Mouse (Mus musculus): ENCODE results near the gene Gm45521. TPM values are rescaled to one million over a fixed set of nuclear protein-coding genes. Genes with fewer than 3 reads are reported as not detected.

Gene Gm45521
- total RNA-seq, 2 experiments from 2014 or later, result not detected

DNA sequence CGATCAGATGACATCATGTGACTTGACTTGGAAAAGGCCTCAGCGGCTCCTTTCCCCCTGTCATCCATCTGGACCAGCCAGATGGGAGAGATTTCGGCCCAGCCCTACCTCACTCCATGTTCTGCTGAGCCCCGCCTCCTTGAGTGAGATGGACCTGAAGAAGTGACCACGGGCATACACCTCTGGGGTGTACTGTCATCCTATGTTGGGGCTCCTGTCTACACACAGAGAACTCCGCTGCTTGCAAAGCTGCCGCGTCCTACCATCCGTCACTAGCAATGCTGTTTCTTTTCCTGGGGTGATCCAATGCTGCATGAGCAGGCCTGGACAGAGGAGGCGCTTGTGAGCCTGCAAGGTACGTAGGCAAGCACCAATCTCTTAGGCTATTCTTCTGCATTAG is 3.5 kb downstream of the Gm45521 start:
- DNase-seq (ENCODE audit: extremely low spot score in 1 of 2, low spot score in 2 of 2), result peak in 1 of 2 experiments; percentile 54
- Histone ChIP-seq H3K4me3 (no peak overlapping the region), H3K27ac (no peak overlapping the region)
- TF ChIP-seq CTCF (IDR thresholded peaks at IDR 0.05), result peak; percentile 62
- intact Hi-C loops (cut with DNase I), result loop anchor here (5.0 kb wide), 2 partner anchors 122 to 202 kb away; partner anchors contain the start of gene Rpp14

DNA sequence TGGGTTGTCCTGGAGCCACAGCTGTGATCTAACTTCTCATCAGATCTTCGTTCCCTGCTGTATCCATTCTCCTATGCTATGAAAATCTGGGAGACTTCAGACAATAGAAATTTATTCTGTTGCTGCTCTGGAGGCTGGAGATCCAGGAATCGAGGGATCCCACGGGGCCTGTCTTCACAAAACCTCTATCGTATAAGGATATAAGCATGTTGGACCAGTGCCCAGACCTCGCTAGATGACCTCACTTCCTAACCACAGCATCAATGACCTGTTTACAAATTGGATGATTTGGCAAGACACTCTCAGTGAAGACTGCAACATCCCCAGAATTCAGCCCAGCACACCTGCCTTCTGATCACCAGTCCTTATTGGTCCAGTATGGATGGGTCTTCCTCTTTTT is 4.6 kb downstream of the Gm45521 start:
- no peak for TF ChIP-seq CTCF (IDR thresholded peaks at IDR 0.05)

DNA sequence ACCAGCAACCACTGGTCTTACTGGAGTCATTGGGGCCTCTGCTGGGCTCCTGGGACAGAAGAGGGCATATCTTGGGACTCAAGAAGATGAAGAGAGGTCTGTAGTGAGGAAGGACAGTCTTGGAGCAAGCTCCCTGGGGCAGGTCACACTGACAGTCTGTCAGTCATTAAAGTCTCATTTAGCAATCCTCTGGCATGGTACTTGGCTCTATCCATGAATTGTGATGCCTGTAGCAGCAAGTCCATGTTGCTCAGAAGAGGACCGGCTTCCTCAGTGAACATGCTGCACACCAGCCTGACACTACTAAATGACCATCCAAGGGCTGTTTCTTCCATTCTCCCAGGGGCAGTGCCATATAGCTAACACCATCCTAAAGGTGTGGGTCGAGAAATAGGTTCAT is 5.5 kb downstream of the Gm45521 start:
- TF ChIP-seq CTCF (IDR thresholded peaks at IDR 0.05), result no peak
- intact Hi-C loops (cut with DNase I), result loop anchor here (5.0 kb wide), 2 partner anchors 120 to 200 kb away; partner anchors contain the start of gene Rpp14
- Histone ChIP-seq H3K4me3 (no peak overlapping the region), H3K27ac (no peak overlapping the region)
- no peak for DNase-seq (ENCODE audit: extremely low spot score in 1 of 2, low spot score in 2 of 2)

More for the DNA sequence above, 4.6 kb downstream of the Gm45521 start:
- no peak overlapping the region for H3K27ac ChIP-seq
- DNase-seq (ENCODE audit: extremely low spot score in 1 of 2, low spot score in 2 of 2), result no peak
- H3K4me3 ChIP-seq, result no peak overlapping the region
- intact Hi-C loops (cut with DNase I), result loop anchor here (5.0 kb wide), 2 partner anchors 121 to 201 kb away; partner anchors contain the start of gene Rpp14

DNA sequence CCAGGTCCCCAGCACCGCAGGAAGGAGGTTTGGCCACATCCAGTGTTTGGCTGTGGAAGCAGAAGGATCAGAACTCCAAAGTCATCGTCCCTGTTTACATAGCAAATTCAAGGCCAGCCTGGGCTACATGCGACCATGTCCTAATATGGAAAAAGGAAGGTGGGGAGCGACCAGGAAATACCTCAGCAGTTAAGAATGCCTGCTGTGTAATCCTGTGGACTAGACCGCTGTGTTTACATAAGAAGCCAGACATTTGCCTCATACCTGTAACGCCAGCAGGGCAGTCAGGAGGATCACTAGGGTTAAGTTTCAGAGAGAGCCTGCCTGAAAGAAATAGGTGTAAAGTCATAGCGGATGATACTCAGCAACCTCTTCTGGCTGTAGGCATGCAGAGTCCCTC is 6.1 kb downstream of the Gm45521 start:
- Histone ChIP-seq H3K27ac (no peak overlapping the region), H3K4me3 (no peak overlapping the region)
- TF ChIP-seq CTCF (IDR thresholded peaks at IDR 0.05), result no peak
- intact Hi-C loops (cut with DNase I), result loop anchor here (5.0 kb wide), 2 partner anchors 119 to 199 kb away; partner anchors contain the start of gene Rpp14
- no peak for DNase-seq (ENCODE audit: extremely low spot score in 1 of 2, low spot score in 2 of 2)

DNA sequence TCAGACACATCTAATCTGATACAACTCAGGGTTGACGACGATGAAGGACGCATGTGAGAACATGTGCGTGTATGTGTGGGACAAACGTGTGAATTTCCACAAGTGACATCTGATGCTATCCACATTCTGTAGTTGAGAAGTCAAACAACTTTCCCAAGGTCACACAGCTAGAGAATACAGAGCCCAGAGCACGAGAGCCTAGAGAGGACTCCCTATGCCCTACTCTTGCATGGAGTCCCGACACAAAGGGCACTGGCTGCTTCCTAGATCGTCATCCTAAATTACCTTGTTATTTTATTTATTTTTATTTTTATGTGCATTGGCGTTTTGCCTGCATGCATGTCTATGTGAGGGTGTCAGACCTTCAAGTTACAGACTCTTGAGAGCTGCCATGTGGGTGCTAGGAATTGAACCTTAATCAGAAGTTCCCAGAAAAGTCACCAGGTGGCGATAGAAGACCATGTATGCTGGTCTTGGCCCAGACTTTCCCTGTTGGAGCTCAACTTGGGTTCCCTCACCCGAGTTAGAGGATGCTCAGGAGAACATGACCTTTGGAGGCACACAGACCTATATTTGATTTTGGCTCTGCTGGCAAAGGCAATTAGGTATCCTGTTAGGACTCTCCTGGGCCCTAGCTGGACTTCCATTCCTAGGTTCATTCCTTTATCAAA is 7.3 kb downstream of the Gm45521 start:
- TF ChIP-seq CTCF (IDR thresholded peaks at IDR 0.05), result peak; percentile 86
- DNase-seq (ENCODE audit: extremely low spot score in 1 of 2, low spot score in 2 of 2), result peak; percentile 68 to 72
- intact Hi-C loops (cut with DNase I), result loop anchor here (2.0 to 5.0 kb wide), 3 partner anchors 80 to 198 kb away; partner anchors contain the start of gene Rpp14
- Histone ChIP-seq H3K27ac (no peak overlapping the region), H3K4me3 (no peak overlapping the region)

DNA sequence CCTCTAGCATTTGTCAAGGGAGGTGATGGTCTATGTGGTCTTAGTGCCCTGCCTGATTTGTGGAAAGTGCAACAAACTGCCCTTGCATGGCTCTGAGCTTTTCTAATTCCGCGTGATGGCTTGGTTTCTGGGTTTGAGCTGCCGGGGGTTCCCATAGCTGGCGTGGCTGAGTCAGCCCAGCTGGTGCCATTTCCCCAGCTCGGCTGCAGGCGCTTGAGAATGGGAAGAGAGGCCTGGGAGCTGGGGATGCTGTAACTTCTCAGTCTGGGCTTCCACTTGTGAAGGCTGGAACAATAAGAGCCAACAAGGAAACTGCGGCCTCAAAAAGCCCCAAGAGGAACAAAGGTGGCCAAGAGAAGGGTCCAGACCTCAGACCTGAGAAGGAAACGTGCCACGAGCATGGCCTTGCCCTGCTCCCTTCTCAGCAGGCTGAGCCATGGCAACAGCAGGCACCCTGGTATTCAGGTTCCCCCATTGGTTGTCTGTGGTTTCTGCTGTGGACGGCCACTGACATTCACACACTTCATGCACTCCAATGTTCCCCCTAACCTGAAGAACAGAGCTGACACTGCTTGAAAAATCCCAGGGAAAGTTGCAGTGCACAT is 14.9 kb downstream of the Gm45521 start:
- intact Hi-C loops (cut with DNase I), result no loop called here
- no peak overlapping the region for H3K27ac ChIP-seq
- no peak for TF ChIP-seq CTCF (IDR thresholded peaks at IDR 0.05)
- no peak overlapping the region for H3K4me3 ChIP-seq
- DNase-seq (ENCODE audit: extremely low spot score in 1 of 2, low spot score in 2 of 2), result no peak

DNA sequence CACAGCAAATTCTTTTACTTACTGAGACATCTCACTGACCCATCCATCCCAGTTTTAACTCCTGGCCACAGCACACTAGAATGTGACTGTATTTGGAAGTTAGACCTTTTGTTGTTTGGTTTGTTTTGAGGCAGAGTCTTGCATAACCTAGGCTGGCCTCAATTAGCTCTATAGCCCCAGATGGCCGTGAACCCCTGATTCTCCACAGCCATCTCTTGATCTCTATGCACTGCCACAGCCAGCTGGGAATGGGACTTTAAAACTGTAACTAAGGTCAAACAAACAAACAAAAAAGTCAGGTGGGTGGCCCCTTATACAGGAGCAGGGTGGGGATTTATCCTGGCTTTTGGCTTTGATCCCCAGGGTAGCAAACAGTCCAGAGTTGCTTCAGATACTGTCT is 17.6 kb downstream of the Gm45521 start:
- no peak for DNase-seq (ENCODE audit: extremely low spot score in 1 of 2, low spot score in 2 of 2)
- no peak for TF ChIP-seq CTCF (IDR thresholded peaks at IDR 0.05)
- H3K4me3 ChIP-seq, result no peak overlapping the region
- no peak overlapping the region for H3K27ac ChIP-seq
- intact Hi-C loops (cut with DNase I), result no loop called here

DNA sequence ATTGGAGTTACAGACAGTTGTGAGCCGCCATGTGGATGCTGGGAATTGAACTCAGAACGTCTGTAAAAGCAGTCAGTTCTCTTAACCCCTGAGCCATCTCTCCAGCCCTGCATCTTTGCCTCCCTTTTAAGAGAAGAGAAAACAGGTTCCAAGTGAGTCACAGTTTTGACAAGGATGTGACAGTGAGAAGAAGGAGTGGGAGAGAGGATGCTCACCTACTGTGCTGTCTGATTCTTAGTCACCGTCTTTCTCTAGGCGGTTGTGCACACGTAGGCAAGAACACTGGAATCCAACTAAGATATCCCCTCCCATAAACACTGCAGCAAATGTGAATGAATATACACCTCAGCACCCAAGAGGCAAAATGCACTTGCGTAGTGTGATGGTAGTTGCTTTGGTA is 18.1 kb downstream of the Gm45521 start:
- no peak for TF ChIP-seq CTCF (IDR thresholded peaks at IDR 0.05)
- no peak overlapping the region for H3K27ac ChIP-seq
- no peak overlapping the region for H3K4me3 ChIP-seq
- intact Hi-C loops (cut with DNase I), result no loop called here
- DNase-seq (ENCODE audit: extremely low spot score in 1 of 2, low spot score in 2 of 2), result no peak

DNA sequence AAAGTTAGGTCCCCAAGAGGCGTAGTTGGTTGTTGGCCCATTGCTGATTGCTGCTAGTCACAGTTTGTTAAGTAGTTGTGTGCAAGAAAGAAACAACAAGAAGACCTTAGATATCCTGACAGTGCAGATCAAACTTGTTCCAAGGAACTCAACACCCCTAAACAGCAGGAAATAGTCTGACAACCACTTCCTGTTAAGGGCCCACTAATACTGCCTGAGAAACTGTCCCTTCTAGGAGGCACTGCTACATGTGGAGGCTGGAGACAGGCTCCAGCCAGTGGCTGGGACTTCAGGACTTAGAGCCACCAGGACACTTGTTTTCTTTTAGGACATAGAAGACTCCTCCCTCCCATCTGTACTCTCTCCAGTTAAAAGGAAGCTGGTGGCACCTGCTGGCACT is 20.4 kb downstream of the Gm45521 start:
- no peak for DNase-seq (ENCODE audit: extremely low spot score in 1 of 2, low spot score in 2 of 2)
- intact Hi-C loops (cut with DNase I), result no loop called here
- no peak overlapping the region for H3K27ac ChIP-seq
- no peak overlapping the region for H3K4me3 ChIP-seq
- TF ChIP-seq CTCF (IDR thresholded peaks at IDR 0.05), result no peak

DNA sequence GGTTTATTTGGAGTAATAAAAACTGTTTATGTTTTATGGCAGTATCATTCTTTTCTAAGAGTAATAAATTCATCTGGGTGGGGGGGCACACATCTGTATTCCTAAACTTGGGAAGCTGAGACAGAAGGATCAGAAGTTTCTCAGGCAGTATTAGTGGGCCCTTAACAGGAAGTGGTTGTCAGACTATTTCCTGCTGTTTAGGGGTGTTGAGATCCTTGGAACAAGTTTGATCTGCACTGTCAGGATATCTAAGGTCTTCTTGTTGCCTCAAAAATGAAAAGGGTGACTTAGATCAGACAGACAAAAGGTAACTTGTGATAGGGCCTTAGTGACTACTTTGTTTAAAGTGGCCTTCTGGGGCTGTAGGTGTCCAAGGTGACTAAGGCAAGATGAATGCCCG is 21.1 kb downstream of the Gm45521 start:
- intact Hi-C loops (cut with DNase I), result no loop called here
- DNase-seq (ENCODE audit: extremely low spot score in 1 of 2, low spot score in 2 of 2), result no peak
- TF ChIP-seq CTCF (IDR thresholded peaks at IDR 0.05), result no peak
- Histone ChIP-seq H3K27ac (no peak overlapping the region), H3K4me3 (no peak overlapping the region)

DNA sequence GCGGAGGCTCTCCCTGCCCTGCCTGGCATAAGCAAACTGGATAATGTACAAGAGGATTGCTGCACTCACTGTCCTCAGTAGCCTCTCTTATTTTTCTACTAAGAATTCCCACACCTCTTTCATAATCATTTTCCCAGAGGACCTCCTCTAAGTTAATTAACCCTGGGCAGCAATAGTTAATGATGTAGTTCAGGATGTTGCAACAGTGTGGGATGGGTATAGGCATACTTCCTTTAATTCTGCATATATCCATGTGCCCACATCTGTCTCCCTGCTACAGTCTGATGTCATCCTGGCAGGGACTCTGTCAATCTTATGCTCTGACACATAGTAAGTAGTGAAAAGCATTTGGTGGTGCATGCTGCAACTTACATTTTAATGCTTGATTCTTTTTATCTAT is 24.1 kb downstream of the Gm45521 start:
- no peak overlapping the region for H3K27ac ChIP-seq
- intact Hi-C loops (cut with DNase I), result no loop called here
- no peak for DNase-seq (ENCODE audit: extremely low spot score in 1 of 2, low spot score in 2 of 2)
- no peak overlapping the region for H3K4me3 ChIP-seq
- TF ChIP-seq CTCF (IDR thresholded peaks at IDR 0.05), result no peak

DNA sequence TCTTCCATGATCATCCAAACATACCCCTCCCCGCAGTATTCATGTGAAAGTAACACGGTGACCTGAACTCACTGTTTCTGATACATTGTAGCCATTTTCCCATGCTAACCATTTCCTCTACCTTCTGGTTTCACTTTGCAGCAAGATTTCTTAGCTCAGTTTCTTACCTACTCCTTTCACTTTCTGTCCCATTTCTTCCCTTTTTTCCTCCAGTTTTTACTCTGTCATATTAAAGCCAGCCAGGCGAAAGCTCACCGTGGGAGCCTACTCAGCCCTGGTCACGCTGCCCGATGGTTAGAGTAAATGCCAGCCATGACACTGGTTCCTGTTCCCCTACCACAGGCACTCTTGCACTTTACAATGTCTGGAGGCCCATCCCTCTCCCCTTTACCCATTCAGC is 29.8 kb downstream of the Gm45521 start:
- no peak for DNase-seq (ENCODE audit: extremely low spot score in 1 of 2, low spot score in 2 of 2)
- intact Hi-C loops (cut with DNase I), result no loop called here
- Histone ChIP-seq H3K4me3 (no peak overlapping the region), H3K27ac (no peak overlapping the region)
- no peak for TF ChIP-seq CTCF (IDR thresholded peaks at IDR 0.05)

DNA sequence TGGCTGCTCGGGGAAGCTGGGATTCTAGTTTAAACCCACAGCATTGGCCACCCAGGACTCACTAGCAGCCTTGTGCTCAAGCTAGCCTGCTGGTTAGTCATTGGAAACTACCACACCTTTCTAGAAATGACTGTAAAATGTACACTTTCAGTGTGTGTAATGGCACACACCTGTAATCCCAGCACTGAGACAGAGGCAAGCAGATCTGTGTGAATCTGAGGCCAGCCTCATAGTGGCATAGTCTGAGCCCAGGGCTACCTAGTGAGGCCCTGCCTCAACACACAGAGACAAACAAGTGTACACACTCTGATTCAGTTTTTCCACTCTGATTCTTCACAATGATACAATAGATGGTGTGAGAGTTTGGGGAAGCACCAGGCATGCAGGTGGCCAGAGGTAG is 32.3 kb downstream of the Gm45521 start:
- Histone ChIP-seq H3K4me3 (no peak overlapping the region), H3K27ac (no peak overlapping the region)
- no peak for TF ChIP-seq CTCF (IDR thresholded peaks at IDR 0.05)
- DNase-seq (ENCODE audit: extremely low spot score in 1 of 2, low spot score in 2 of 2), result no peak
- intact Hi-C loops (cut with DNase I), result no loop called here

Measured in left cerebral cortex, adult 2 months (tissue).